Mouse (Mus musculus) MEL-GATA-1-ER (cell line): Measurements from ENCODE around the gene Dner.
"Not testable (repeated sequence)": the region's sequence is repeated elsewhere in the genome, so short reads cannot be mapped to it uniquely, and the experiment has no call there.

ENCODE experiments used
- DNase-seq: peaks from one replicate; pipeline ENCODE4 v3.0.0-alpha.2; 2012; ENCODE audit warnings: low read depth; ENCODE audit errors: extremely low read depth

The Dner gene

GRCm38 (mm10) chr1:84331861-84332260 is 364.2 kb downstream of the Dner start:
- DNase-seq, result not testable (repeated sequence)

GRCm38 (mm10) chr1:84325309-84325708 is 370.7 kb downstream of the Dner start:
- no peak for DNase-seq

GRCm38 (mm10) chr1:84321327-84321726 is 374.7 kb downstream of the Dner start:
- no peak for DNase-seq
